Mouse (Mus musculus): ENCODE results near the gene Gtf2a2. TPM values are rescaled to one million over a fixed set of nuclear protein-coding genes. Genes with fewer than 3 reads are reported as not detected.

Gtf2a2 gene
- polyA plus RNA-seq, 1 experiment from 2014 or later: 181 TPM

Other genes with a start within 250 kb of the Gtf2a2 start
- 111 and 116 TPM in 2 replicates for gene Bnip2, start 23.1 kb upstream of the Gtf2a2 start, polyA plus RNA-seq (2015; fragmentation: Nextera tagmentation; extraction: Ambion mirVana)
- gene Gcnt3, start 25.5 kb downstream of the Gtf2a2 start, polyA plus RNA-seq (2015; fragmentation: Nextera tagmentation; extraction: Ambion mirVana): 1.5 and 1.7 TPM in 2 replicates
- gene Fam81a, start 130.0 kb downstream of the Gtf2a2 start, polyA plus RNA-seq (2015; fragmentation: Nextera tagmentation; extraction: Ambion mirVana): 14.6 and 14.9 TPM in 2 replicates
- 26.4 and 27.8 TPM in 2 replicates for gene Myo1e, start 194.8 kb downstream of the Gtf2a2 start, polyA plus RNA-seq (2015; fragmentation: Nextera tagmentation; extraction: Ambion mirVana)

All from kidney, embryonic 16.5 days (tissue).